Mouse (Mus musculus): ENCODE results near the gene Gm9970.

DNA sequence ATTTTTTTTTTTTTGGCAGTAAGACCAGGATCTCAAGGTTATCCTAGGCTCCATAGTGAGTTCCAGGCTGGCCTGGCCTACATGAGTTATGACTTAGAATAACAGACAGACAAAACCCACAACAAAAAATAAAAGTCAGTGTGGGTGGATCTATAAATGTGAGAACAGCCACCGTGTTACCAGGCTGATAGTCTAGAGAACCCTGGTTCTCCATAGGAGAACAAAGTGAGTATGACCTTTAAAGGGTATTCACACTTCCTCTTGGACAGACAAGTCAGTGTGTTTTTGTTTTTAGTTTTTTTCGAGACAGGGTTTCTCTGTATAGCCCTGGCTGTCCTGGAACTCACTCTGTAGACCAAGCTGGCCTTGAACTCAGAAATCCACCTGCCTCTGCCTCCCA lies 14.9 kb upstream of the Gm9970 start:
- no peak for TF ChIP-seq TAL1 (conservative IDR thresholded peaks at IDR 0.05; ENCODE audit: low read depth, low read length)
- no peak for TF ChIP-seq GATA1 (IDR thresholded peaks at IDR 0.05; ENCODE audit: borderline replicate concordance, low read length)
- no peak for TF ChIP-seq CTCF (IDR thresholded peaks at IDR 0.05; ENCODE audit: low read depth, low read length)
